Mouse (Mus musculus): ENCODE measurements around the gene Rasgef1a.

- TF ChIP-seq CTCF (IDR thresholded peaks at IDR 0.05; ENCODE audit: control insufficient read depth, insufficient read depth, low read length) (no peak), POLR2A (IDR thresholded peaks at IDR 0.05; ENCODE audit: borderline replicate concordance, control insufficient read depth, low read depth, low read length) (no peak)
These were observed 60.9 kb downstream of the Rasgef1a start for GRCm38 (mm10) chr6:118072176-118072575.
